Mouse (Mus musculus): Measurements from ENCODE around the gene 2210016L21Rik. TPM values are rescaled to one million over a fixed set of nuclear protein-coding genes. Genes with fewer than 3 reads are reported as not detected.
A peak's percentile ranks its signal among the peaks of the same experiment; 100 is the strongest.

Gene 2210016L21Rik
- polyA plus RNA-seq, 2 experiments, result 8.1 to 11.3 TPM

GRCm38 (mm10) chr5:114967523-114968268, 25.7 kb downstream of the 2210016L21Rik start:
- WGBS (ENCODE audit: insufficient replicate concordance), result 26% methylated on average over 14 of the region's 14 CpGs
- H3K36me3 ChIP-seq (replicated peaks; ENCODE audit: control insufficient read depth, insufficient read depth, low read depth), result no peaks in the 10 kb centered on the region
- no peak overlapping the region for H3K4me2 ChIP-seq (ENCODE audit: low read depth)
- no peak overlapping the region for H3K27ac ChIP-seq
- no peak for TF ChIP-seq EP300 (IDR thresholded peaks at IDR 0.05; ENCODE audit: low read depth)
- TF ChIP-seq CTCF (IDR thresholded peaks at IDR 0.05; ENCODE audit: low read depth), result no peak
- no peak overlapping the region for H3K9ac ChIP-seq (replicated peaks)
- DNase-seq (ENCODE audit: low read depth in 3 of 3, low spot score in 3 of 3), result no peak
- ATAC-seq (ENCODE audit: insufficient read depth), result no peak
- no peaks in the 10 kb centered on the region for H3K27me3 ChIP-seq (ENCODE audit: control insufficient read depth, insufficient read depth, low read length)
- peaks cover 0 to 9% of the 10 kb centered on the region in 2 experiments; a peak in 2 of 4 replicates for H3K4me1 ChIP-seq (replicated peaks; ENCODE audit: control insufficient read depth in 2 of 2, insufficient read depth in 2 of 2, low read length in 1 of 2)
- H3K4me3 ChIP-seq (ENCODE audit: insufficient read depth in 1 of 2, low read depth in 2 of 2, low read length in 2 of 2), result no peak overlapping the region
- H3K9me3 ChIP-seq (ENCODE audit: control insufficient read depth, low read length), result no peaks in the 10 kb centered on the region

GRCm38 (mm10) chr5:114968651-114969050, 26.7 kb downstream of the 2210016L21Rik start:
- Histone ChIP-seq H3K27ac (no peak overlapping the region), H3K4me2 (ENCODE audit: low read depth) (peak overlapping the region; percentile 24; the same call in 1 of the 2 replicates), H3K36me3 (replicated peaks; ENCODE audit: control insufficient read depth, insufficient read depth, low read depth) (no peaks in the 10 kb centered on the region), H3K4me1 (replicated peaks; ENCODE audit: control insufficient read depth in 2 of 2, insufficient read depth in 2 of 2, low read length in 1 of 2) (peaks cover 0 to 9% of the 10 kb centered on the region in 2 experiments; a peak in 2 of 4 replicates), H3K27me3 (ENCODE audit: control insufficient read depth, insufficient read depth, low read length) (no peaks in the 10 kb centered on the region), H3K9ac (replicated peaks) (no peak overlapping the region), H3K4me3 (ENCODE audit: insufficient read depth in 1 of 2, low read depth in 2 of 2, low read length in 2 of 2) (peak overlapping the region; percentile 46 to 54), H3K9me3 (ENCODE audit: control insufficient read depth, low read length) (no peaks in the 10 kb centered on the region)
- no peak for ATAC-seq (ENCODE audit: insufficient read depth)
- WGBS (ENCODE audit: insufficient replicate concordance), result 24% methylated on average over 7 of the region's 7 CpGs
- no peak for TF ChIP-seq CTCF (IDR thresholded peaks at IDR 0.05; ENCODE audit: low read depth)
- no peak for TF ChIP-seq EP300 (IDR thresholded peaks at IDR 0.05; ENCODE audit: low read depth)
- no peak for DNase-seq (ENCODE audit: low read depth in 3 of 3, low spot score in 3 of 3)

- no peak for DNase-seq (ENCODE audit: low read depth in 3 of 3, low spot score in 3 of 3)
- Histone ChIP-seq H3K27ac (no peak overlapping the region), H3K9ac (replicated peaks) (no peak overlapping the region), H3K4me2 (ENCODE audit: low read depth) (peak overlapping the region; percentile 2; the same call in 1 of the 2 replicates), H3K36me3 (replicated peaks; ENCODE audit: control insufficient read depth, insufficient read depth, low read depth) (no peaks in the 10 kb centered on the region), H3K27me3 (ENCODE audit: control insufficient read depth, insufficient read depth, low read length) (no peaks in the 10 kb centered on the region), H3K4me3 (ENCODE audit: insufficient read depth in 1 of 2, low read depth in 2 of 2, low read length in 2 of 2) (peak overlapping the region; percentile 46 to 54), H3K9me3 (ENCODE audit: control insufficient read depth, low read length) (no peaks in the 10 kb centered on the region), H3K4me1 (replicated peaks; ENCODE audit: control insufficient read depth in 2 of 2, insufficient read depth in 2 of 2, low read length in 1 of 2) (peaks cover 0 to 8% of the 10 kb centered on the region in 2 experiments; a peak in 2 of 4 replicates)
- 29% methylated on average over 4 of the region's 4 CpGs for WGBS (ENCODE audit: insufficient replicate concordance)
- TF ChIP-seq CTCF (IDR thresholded peaks at IDR 0.05; ENCODE audit: low read depth), result no peak
- no peak for TF ChIP-seq EP300 (IDR thresholded peaks at IDR 0.05; ENCODE audit: low read depth)
- ATAC-seq (ENCODE audit: insufficient read depth), result no peak
Measured at GRCm38 (mm10) chr5:114969064-114969463, 27.1 kb downstream of the 2210016L21Rik start.

DNA sequence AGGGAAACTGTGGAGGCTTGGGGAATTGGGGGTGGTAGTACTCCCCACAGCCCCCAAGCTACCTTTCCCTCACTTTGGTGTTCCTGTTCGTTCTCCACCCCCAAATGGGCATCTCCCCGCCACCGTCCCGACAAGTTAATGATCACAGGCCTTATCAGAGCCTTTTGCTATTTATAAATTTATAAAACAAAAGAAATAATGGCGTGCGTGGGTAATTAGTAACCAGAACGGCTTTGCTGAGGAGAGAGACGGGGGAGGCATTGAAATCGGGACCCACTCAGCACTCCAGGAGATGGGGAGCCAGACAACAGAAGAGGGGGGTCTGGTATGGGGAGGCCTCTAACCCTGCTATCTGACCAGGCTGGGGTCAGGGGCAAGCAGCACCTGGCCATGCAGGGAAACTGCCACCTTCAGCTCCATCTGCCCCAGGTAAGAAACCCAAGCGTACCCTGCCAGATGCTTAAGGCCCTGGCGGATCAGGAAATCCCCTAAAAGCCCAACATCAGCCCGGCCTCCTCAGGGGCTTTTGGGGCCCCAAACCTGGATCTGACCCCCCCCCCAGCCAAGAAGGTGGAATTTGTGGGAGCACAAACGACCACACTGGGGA, 27.8 kb downstream of the 2210016L21Rik start:
- 49% methylated on average over 13 of the region's 13 CpGs for WGBS (ENCODE audit: insufficient replicate concordance)
- ATAC-seq (ENCODE audit: insufficient read depth) (no peak), DNase-seq (ENCODE audit: low read depth in 3 of 3, low spot score in 3 of 3) (no peak)

GRCm38 (mm10) chr5:114970824-114971227, 28.9 kb downstream of the 2210016L21Rik start, which contains the start of gene Hnf1a:
Hnf1a (minus strand) TSS chr5:114971094.
- TF ChIP-seq EP300 (IDR thresholded peaks at IDR 0.05; ENCODE audit: low read depth), result no peak
- TF ChIP-seq CTCF (IDR thresholded peaks at IDR 0.05; ENCODE audit: low read depth), result no peak
- DNase-seq (ENCODE audit: low read depth in 3 of 3, low spot score in 3 of 3), result no peak
- 71% methylated on average over 17 of the region's 17 CpGs for WGBS (ENCODE audit: insufficient replicate concordance)
- H3K4me3 ChIP-seq (ENCODE audit: insufficient read depth in 1 of 2, low read depth in 2 of 2, low read length in 2 of 2), result peak within 1 kb of the TSS; percentile 46 to 54
- no peaks in the 10 kb centered on the region for H3K9me3 ChIP-seq (ENCODE audit: control insufficient read depth, low read length)
- peak within 1 kb of the TSS; percentile 40 for H3K9ac ChIP-seq (replicated peaks)
- H3K4me1 ChIP-seq (replicated peaks; ENCODE audit: control insufficient read depth in 2 of 2, insufficient read depth in 2 of 2, low read length in 1 of 2), result peaks cover 0 to 1% of the 10 kb centered on the region in 2 experiments; a peak in 1 of 4 replicates
- no peaks in the 10 kb centered on the region for H3K36me3 ChIP-seq (replicated peaks; ENCODE audit: control insufficient read depth, insufficient read depth, low read depth)
- peak within 1 kb of the TSS; percentile 28 for H3K4me2 ChIP-seq (ENCODE audit: low read depth)
- H3K27ac ChIP-seq, result no peak within 1 kb of the TSS
- ATAC-seq (ENCODE audit: insufficient read depth), result peak; percentile 62; the same call in 1 of the 2 replicates
- no peaks in the 10 kb centered on the region for H3K27me3 ChIP-seq (ENCODE audit: control insufficient read depth, insufficient read depth, low read length)

More for the DNA sequence above, 27.8 kb downstream of the 2210016L21Rik start:
- no peak overlapping the region for H3K27ac ChIP-seq
- H3K4me2 ChIP-seq (ENCODE audit: low read depth), result peak overlapping the region; percentile 28
- H3K36me3 ChIP-seq (replicated peaks; ENCODE audit: control insufficient read depth, insufficient read depth, low read depth), result no peaks in the 10 kb centered on the region
- peak overlapping the region; percentile 40; the same call in 1 of the 2 replicates for H3K9ac ChIP-seq (replicated peaks)
- no peaks in the 10 kb centered on the region for H3K9me3 ChIP-seq (ENCODE audit: control insufficient read depth, low read length)
- H3K4me3 ChIP-seq (ENCODE audit: insufficient read depth in 1 of 2, low read depth in 2 of 2, low read length in 2 of 2), result peak overlapping the region; percentile 46 to 54
- TF ChIP-seq EP300 (IDR thresholded peaks at IDR 0.05; ENCODE audit: low read depth), result no peak
- no peak for TF ChIP-seq CTCF (IDR thresholded peaks at IDR 0.05; ENCODE audit: low read depth)
- H3K27me3 ChIP-seq (ENCODE audit: control insufficient read depth, insufficient read depth, low read length), result no peaks in the 10 kb centered on the region
- peaks cover 0 to 4% of the 10 kb centered on the region in 2 experiments; a peak in 1 of 4 replicates for H3K4me1 ChIP-seq (replicated peaks; ENCODE audit: control insufficient read depth in 2 of 2, insufficient read depth in 2 of 2, low read length in 1 of 2)
